In genomic region chr15:31989593-31990290, GRCm38 (mm10) we compare ENCODE assay signal across 12 mouse cellular contexts.
A peak's percentile ranks its signal among the peaks of the same experiment; 100 is the strongest.
DNase-seq lines count a peak whose midpoint lies in the region; ATAC-seq and TF ChIP-seq lines count a peak whose summit lies in the region.
"Had no signal": no experiment of that assay in that cellular context is flagged by ENCODE, and none has a peak within 500 bp of the region (broad histone marks: within the 10 kb centered on the region; RNA-seq: fewer than 3 reads in every experiment).

No protein-coding gene starts in this region.

- H3K27me3 ChIP-seq in forebrain, embryonic 13.5 days: no peaks in the 10 kb centered on the region
- no peaks in the 10 kb centered on the region for H3K27me3 ChIP-seq in forebrain, embryonic 10.5 days (ENCODE audit: poor library complexity, severe bottlenecking)
- H3K27me3 ChIP-seq in hindbrain, postnatal 0 days (ENCODE audit: insufficient read depth, low read length): no peaks in the 10 kb centered on the region
- H3K27me3 ChIP-seq: embryonic facial prominence, embryonic 12.5 days had no signal

- H3K36me3 ChIP-seq in forebrain, embryonic 13.5 days (ENCODE audit: poor library complexity, severe bottlenecking): no peaks in the 10 kb centered on the region
- H3K36me3 ChIP-seq in forebrain, embryonic 10.5 days (replicated peaks): no peaks in the 10 kb centered on the region
- no peaks in the 10 kb centered on the region for H3K36me3 ChIP-seq in hindbrain, postnatal 0 days (ENCODE audit: insufficient read depth, low read length)
- H3K36me3 ChIP-seq: embryonic facial prominence, embryonic 12.5 days had no signal

- no peak for DNase-seq in forebrain, embryonic 10.5 days (ENCODE audit: extremely low spot score, low spot score)
- DNase-seq in right cerebral cortex, adult 18-20 months: peak; percentile 18
- DNase-seq in right cerebral cortex, postnatal 36 days (ENCODE audit: low spot score in 2 of 2): no peak
- peak; percentile 84 for DNase-seq in hindbrain, postnatal 0 days (ENCODE audit: low spot score)
- no peak for DNase-seq in thymus, postnatal 14 days
- DNase-seq in kidney, postnatal 4 days: no peak
- DNase-seq: adrenal gland, postnatal 25 days; lung, embryonic 14.5 days had no signal

- H3K9ac ChIP-seq in forebrain, embryonic 13.5 days: no peak overlapping the region
- no peak overlapping the region for H3K9ac ChIP-seq in hindbrain, postnatal 0 days (replicated peaks; ENCODE audit: low read length)
- H3K9ac ChIP-seq: embryonic facial prominence, embryonic 12.5 days; lung, embryonic 14.5 days had no signal

- no peaks in the 10 kb centered on the region for H3K9me3 ChIP-seq in forebrain, embryonic 13.5 days (replicated peaks)
- H3K9me3 ChIP-seq in forebrain, embryonic 10.5 days: no peaks in the 10 kb centered on the region
- H3K9me3 ChIP-seq in hindbrain, postnatal 0 days (ENCODE audit: low read length): no peaks in the 10 kb centered on the region
- H3K9me3 ChIP-seq: embryonic facial prominence, embryonic 12.5 days had no signal

- ATAC-seq in forebrain, embryonic 13.5 days: peak; percentile 94
- peak; percentile 95 for ATAC-seq in hindbrain, postnatal 0 days
- ATAC-seq in erythroid progenitor cell, adult 5-6 weeks (replicated peaks; ENCODE audit: low FRiP score, poor library complexity, severe bottlenecking): no peak

- no peak overlapping the region for H3K4me3 ChIP-seq in forebrain, embryonic 13.5 days
- H3K4me3 ChIP-seq in forebrain, embryonic 10.5 days: no peak overlapping the region
- H3K4me3 ChIP-seq in hindbrain, postnatal 0 days (ENCODE audit: low read length): no peak overlapping the region
- H3K4me3 ChIP-seq: embryonic facial prominence, embryonic 12.5 days; myocyte had no signal

- peaks cover 21% of the 10 kb centered on the region for H3K4me1 ChIP-seq in forebrain, embryonic 13.5 days
- H3K4me1 ChIP-seq in forebrain, embryonic 10.5 days: peaks cover 6% of the 10 kb centered on the region; the same call in 1 of the 2 replicates
- no peaks in the 10 kb centered on the region; the same call in 1 of the 2 replicates for H3K4me1 ChIP-seq in hindbrain, postnatal 0 days (ENCODE audit: insufficient read depth, low read length)
- H3K4me1 ChIP-seq: embryonic facial prominence, embryonic 12.5 days had no signal

- 15% methylated on average over 6 of the region's 6 CpGs for WGBS in forebrain, embryonic 13.5 days
- 79% methylated on average over 6 of the region's 6 CpGs for WGBS in forebrain, embryonic 10.5 days
- 26% methylated on average over 6 of the region's 6 CpGs for WGBS in hindbrain, postnatal 0 days

- H3K4me2 ChIP-seq in forebrain, embryonic 13.5 days: no peak overlapping the region
- H3K4me2 ChIP-seq in hindbrain, postnatal 0 days (ENCODE audit: low read depth, low read length): no peak overlapping the region
- H3K4me2 ChIP-seq: embryonic facial prominence, embryonic 12.5 days; lung, embryonic 14.5 days had no signal

- peak overlapping the region; percentile 77 for H3K27ac ChIP-seq in forebrain, embryonic 13.5 days
- H3K27ac ChIP-seq in forebrain, embryonic 10.5 days: no peak overlapping the region
- H3K27ac ChIP-seq in hindbrain, postnatal 0 days: no peak overlapping the region
- H3K27ac ChIP-seq: embryonic facial prominence, embryonic 12.5 days had no signal

- TF ChIP-seq CTCF in hindbrain, postnatal 0 days (IDR thresholded peaks at IDR 0.05; ENCODE audit: low read depth): no peak

Comparison
In these comparisons a context has a peak if more than half of its experiments do, and no peak if none do; other contexts are left out.
1. DNase-seq: peak in right cerebral cortex, adult 18-20 months (single experiment) and hindbrain, postnatal 0 days (single experiment); none in forebrain, embryonic 10.5 days (single experiment), right cerebral cortex, postnatal 36 days (0 of 2), thymus, postnatal 14 days (single experiment) and kidney, postnatal 4 days (0 of 2).